Mouse (Mus musculus) cerebellum, adult 9-10 months (tissue): ENCODE results near the gene Zfp318.
A peak's percentile ranks its signal among the peaks of the same experiment; 100 is the strongest.

ENCODE experiments used
- DNase-seq: peaks from one replicate; pipeline ENCODE4 v3.0.0; 2022

Gene Zfp318

DNA sequence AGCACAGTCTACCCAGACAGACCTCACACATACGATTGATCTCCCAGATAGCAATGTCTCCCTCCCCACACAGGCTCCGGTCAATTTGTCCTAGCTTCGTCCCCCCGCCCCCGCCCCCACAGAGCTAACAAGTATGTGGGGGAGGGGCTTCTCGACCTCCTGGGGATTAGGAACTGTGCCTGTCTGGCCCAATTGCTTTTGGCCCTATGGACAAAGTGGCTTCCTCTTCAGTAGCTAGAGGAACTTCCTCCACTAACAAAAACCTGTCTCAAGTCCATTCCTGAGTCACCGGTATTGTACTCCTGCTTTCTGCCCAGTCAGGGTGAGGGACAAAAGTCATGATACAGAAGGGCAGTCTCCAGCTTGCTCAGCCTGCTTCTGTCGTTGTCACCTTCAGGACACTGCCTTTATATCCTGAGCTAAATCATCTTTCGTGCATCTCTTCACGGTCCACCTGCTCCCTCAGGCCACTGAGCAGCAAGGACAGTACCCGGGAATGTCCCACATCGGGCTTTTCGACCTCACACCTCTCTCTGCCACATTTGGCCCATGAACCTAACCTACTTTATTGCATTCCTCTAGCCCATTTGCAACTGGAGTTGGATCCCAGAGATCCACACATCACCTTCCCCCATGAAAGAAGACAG lies 69.9 kb downstream of the Zfp318 start:
- no peak for DNase-seq

DNA sequence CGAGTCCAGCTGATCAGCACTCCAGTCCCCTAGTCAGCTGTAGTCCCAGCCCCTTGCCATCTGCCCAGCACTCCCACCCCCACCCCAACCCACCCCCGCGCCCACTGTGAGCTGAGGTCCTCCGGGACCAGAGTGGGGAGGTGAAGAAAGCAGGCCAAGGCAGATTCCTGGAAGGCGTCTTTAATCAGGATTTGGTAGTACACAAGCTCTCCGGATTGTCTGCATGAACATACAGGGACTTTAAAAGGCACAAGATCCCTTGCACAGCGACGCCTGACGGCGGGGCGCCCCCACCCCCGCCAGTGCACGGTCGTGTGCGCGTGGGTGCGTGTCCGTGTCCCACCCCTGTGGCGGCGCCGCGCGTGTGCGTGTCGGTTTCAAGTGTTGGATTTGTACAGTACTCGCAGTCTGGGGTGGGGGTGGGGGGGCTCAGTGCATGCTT lies 70.5 kb downstream of the Zfp318 start:
- DNase-seq = no peak

DNA sequence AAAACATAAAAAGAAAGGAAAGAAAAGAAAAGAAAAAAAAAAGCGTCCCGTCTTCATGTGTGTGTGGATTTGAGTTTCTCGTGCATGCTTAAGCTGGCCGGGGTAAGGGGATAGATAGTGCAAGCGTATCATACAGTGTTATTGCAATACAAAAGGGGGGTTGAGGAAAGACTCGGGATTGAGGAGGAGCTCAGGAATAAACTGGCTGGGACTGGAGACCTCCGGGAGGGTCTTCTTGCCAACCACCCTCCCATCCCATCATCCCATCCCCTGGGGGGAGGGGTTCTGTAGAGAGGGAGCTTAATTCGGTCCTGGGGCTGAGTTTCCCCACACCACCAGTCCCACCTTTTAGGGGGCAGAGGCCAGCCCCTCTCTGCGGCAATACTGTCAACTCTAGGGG lies 71.0 kb downstream of the Zfp318 start:
- DNase-seq = no peak

DNA sequence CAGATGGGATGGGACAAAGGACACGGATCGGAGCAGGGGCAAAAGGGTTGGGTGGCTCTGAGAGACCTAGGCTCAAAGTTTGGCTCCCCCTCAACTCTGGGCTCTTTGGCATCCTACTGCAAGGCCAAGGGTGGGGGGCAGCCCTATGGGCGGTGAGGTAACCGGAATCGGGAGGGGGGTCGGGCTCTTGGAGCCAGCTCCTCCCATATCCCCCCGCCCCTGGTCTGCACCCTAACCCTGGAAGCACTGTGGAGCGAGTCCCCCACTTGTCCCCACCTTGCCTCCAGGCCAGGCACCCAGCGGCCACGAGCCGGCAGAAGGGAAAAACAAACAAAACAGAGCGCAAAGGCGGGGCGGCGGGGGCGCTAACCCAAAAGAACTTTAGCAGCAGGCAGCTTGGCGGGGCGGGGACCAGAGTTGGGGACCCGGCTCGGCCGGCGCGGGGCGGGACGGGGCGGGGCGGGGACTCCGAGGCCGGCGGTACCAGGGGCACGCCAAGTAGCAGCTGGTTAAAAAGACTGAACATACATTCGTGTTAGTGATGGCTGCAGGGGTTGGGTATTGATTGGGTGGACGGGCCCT lies 71.7 kb downstream of the Zfp318 start:
- DNase-seq = no peak

DNA sequence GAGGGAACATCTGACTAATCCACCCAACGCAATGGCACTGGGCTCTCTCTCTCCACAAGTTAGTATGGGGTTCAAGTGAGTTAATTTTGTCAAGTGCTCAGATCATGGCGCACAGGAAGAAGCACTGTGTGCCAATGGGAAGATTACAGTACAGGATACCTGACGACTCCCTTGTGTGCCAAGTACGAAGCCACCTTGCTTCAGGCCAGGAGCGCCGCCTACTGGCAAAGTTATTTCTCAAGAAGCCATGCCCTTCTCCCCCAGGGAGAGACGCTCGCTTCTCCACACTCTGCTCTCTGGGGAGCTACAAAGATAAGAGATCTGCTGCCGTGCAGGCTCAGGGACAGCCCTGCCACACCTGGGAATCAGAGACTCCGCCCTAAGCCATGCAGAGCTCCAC lies 74.3 kb downstream of the Zfp318 start:
- DNase-seq = peak; percentile 58

DNA sequence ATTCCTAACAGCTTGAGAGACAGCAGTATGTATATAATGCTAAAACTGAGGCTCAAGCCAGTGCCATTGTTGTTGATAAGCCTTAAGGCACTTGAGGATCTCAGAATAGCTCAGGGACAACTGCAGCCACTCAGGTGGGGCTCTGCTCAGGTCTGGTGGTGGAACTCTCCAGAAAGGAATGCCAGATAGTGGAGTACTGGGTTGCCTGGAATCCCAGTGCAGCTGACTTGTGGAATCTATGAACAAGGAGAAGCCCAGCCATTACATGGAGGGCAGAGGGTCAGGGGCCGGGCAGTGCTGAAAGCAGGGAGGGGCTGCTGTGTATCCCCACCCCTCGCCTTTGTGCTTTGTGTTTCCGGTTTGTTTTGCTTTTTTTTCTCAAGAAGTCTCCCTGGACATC lies 74.9 kb downstream of the Zfp318 start:
- DNase-seq = no peak

DNA sequence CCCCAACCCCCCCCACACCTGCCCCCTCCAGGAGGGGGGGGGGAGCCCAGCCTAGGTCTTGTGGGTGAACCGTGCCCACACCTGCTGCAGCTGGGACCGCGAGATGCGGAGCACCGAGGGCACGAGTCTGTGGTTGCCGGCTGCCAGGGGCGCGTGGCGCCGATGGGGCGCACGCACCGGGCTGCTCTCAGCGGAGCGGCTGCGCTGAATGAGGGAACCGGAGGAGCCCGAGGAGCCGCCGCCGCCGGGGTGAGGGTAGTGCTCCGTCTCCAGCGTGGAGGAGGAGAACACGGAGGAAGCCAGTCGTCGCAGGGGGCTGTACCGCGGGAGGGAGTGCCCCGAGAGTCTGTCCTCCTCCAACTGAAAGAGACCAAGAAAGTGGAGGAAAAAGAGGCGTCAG lies 77.1 kb downstream of the Zfp318 start:
- no peak for DNase-seq

DNA sequence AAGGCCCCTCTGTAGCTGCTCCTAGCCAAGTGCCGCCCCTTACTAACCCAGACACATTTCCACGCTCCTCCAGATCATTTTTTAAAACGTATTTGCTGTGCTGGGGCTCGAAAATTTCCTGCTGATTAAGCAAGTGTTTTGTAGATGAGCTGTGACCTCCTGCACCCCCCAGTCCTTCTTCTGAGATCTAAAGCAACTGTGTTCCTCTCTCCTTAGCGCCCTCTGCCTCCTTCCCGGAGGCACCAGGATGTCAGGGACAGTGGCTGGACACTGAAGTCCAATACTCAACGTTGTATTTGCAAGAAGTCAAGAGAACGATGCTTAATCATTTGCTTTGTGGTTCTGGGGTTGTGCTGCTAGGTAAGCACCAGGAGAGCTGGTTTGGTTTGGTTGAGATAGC lies 77.8 kb downstream of the Zfp318 start:
- no peak for DNase-seq

DNA sequence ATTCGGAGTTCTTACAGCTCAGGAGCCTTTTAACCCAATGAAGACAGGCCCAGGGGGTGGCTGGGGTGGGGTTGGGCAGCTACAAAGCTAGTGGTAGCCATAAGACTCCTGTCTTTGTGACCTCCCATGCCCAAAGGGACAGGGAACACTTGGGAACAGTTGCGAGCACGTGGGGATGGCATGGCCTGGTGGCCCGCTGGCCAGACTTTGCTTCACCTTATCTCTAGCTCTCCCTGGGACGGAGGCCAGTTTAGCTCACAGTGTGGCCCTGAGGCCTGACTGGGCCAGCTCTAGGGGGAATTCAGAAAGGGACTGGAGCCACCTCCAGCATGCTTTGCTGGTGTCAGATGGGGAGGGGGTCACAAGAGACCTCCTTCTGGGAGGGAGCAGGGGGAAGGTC lies 78.7 kb downstream of the Zfp318 start:
- DNase-seq = no peak

DNA sequence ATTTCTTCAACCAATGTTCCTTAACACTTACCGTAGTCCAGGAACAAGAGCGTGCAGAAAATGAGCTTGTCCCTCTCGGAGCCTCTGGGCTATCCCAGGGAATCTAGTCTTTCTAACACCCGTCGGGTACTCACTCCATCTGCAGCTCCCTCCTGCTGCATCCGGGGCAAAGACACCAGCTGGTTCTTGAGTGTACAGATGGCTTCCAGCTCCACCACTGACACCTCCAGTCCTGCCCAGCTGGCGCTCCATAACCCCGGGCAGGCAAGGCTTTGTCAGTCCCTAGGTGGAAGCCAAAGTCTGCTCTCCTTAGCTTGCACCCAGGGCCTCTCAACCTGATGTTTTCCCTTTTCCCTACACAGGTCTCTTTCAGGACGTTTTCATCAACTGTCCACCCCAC lies 84.3 kb downstream of the Zfp318 start:
- peak; percentile 73 for DNase-seq
